Mouse (Mus musculus): ENCODE results near the gene Ube3b. TPM values are rescaled to one million over a fixed set of nuclear protein-coding genes. Genes with fewer than 3 reads are reported as not detected.

Ube3b gene
- polyA plus RNA-seq, 1 experiment: 43.0 TPM

GRCm38 (mm10) chr5:114434359-114434758, 54.0 kb downstream of the Ube3b start:
- no peak overlapping the region for H3K27ac ChIP-seq (ENCODE audit: insufficient read depth, low read length)
- H3K27me3 ChIP-seq (ENCODE audit: control insufficient read depth, insufficient read depth, low read length, poor library complexity, severe bottlenecking): no peaks in the 10 kb centered on the region
- H3K4me3 ChIP-seq (ENCODE audit: low read depth, low read length): no peak overlapping the region
- no peaks in the 10 kb centered on the region for H3K9me3 ChIP-seq (replicated peaks; ENCODE audit: control insufficient read depth, insufficient read depth, low read length, poor library complexity, severe bottlenecking)
- no peaks in the 10 kb centered on the region for H3K4me1 ChIP-seq (ENCODE audit: control insufficient read depth, insufficient read depth, low read length)
- no peaks in the 10 kb centered on the region for H3K36me3 ChIP-seq (ENCODE audit: control insufficient read depth, insufficient read depth, low read length, poor library complexity, severe bottlenecking)
- H3K9ac ChIP-seq (ENCODE audit: low read depth, poor library complexity, severe bottlenecking): no peak overlapping the region
- no peak for TF ChIP-seq POLR2A (IDR thresholded peaks at IDR 0.05; ENCODE audit: insufficient read depth, low read length)
- TF ChIP-seq EP300 (IDR thresholded peaks at IDR 0.05; ENCODE audit: insufficient read depth, low read depth, low read length): no peak
- TF ChIP-seq CTCF (IDR thresholded peaks at IDR 0.05; ENCODE audit: low read depth, low read length): no peak

- no peak for TF ChIP-seq EP300 (IDR thresholded peaks at IDR 0.05; ENCODE audit: insufficient read depth, low read depth, low read length)
- TF ChIP-seq POLR2A (IDR thresholded peaks at IDR 0.05; ENCODE audit: insufficient read depth, low read length): no peak
- TF ChIP-seq CTCF (IDR thresholded peaks at IDR 0.05; ENCODE audit: low read depth, low read length): no peak
- Histone ChIP-seq H3K36me3 (ENCODE audit: control insufficient read depth, insufficient read depth, low read length, poor library complexity, severe bottlenecking) (no peaks in the 10 kb centered on the region), H3K27me3 (ENCODE audit: control insufficient read depth, insufficient read depth, low read length, poor library complexity, severe bottlenecking) (no peaks in the 10 kb centered on the region), H3K9ac (ENCODE audit: low read depth, poor library complexity, severe bottlenecking) (no peak overlapping the region), H3K27ac (ENCODE audit: insufficient read depth, low read length) (no peak overlapping the region), H3K4me3 (ENCODE audit: low read depth, low read length) (no peak overlapping the region), H3K4me1 (ENCODE audit: control insufficient read depth, insufficient read depth, low read length) (no peaks in the 10 kb centered on the region), H3K9me3 (replicated peaks; ENCODE audit: control insufficient read depth, insufficient read depth, low read length, poor library complexity, severe bottlenecking) (no peaks in the 10 kb centered on the region)
These were observed 55.2 kb downstream of the Ube3b start for GRCm38 (mm10) chr5:114435588-114435987.

DNA sequence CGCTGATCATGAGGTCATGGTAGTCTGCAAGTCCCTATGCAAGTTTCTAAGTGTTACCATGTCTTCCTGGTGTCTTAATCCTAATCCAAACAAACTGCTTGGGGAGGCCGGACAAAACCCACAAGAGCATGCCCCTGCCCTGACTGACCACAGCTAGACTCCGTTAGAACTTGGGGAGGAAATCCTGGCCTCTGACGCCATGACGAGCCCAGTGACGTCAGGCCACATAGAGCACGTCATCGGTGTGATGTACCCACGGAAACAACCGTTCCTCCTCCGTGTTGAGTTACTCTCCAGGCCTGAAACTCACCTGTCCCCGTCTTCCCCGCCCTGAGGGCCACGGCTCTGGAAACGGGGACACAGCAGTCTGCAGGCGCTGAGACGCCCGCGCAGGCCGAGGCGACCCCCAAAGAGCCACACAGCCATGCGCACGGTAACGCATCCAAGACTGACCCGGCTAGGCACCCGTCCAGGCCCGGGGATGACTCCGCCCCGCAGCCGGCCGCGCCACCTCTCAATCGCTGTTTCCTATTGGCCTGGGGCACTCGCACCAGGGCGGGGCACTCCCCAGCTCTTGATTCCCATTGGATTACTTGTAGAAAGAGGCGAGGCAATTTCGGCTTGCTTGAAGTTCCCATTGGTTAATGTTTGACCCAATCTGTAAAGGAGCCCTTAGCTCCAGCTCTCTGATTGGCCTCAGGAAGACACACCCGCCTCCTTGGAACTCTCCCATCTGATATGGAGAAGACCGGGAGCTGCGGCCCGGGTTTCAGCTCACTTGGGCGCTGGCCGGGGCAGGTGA, 63.4 kb downstream of the Ube3b start, which contains the start of the genes Mmab and Mvk:
Gene Mmab (minus strand): TSS at position 495 of the 802 bp plus-strand sequence.
Gene Mvk (plus strand): TSS at position 704 of the 802 bp plus-strand sequence.
- H3K9ac ChIP-seq (ENCODE audit: low read depth, poor library complexity, severe bottlenecking): peak within 1 kb of the TSS; percentile 90
- H3K36me3 ChIP-seq (ENCODE audit: control insufficient read depth, insufficient read depth, low read length, poor library complexity, severe bottlenecking): no peaks in the 10 kb centered on the region
- H3K9me3 ChIP-seq (replicated peaks; ENCODE audit: control insufficient read depth, insufficient read depth, low read length, poor library complexity, severe bottlenecking): no peaks in the 10 kb centered on the region
- peak within 1 kb of the TSS; percentile 10; the same call in 1 of the 2 replicates for H3K27ac ChIP-seq (ENCODE audit: insufficient read depth, low read length)
- H3K4me3 ChIP-seq (ENCODE audit: low read depth, low read length): peak within 1 kb of the TSS; percentile 81
- TF ChIP-seq POLR2A (IDR thresholded peaks at IDR 0.05; ENCODE audit: insufficient read depth, low read length) (no peak), EP300 (IDR thresholded peaks at IDR 0.05; ENCODE audit: insufficient read depth, low read depth, low read length) (no peak; the same call in 1 of the 2 replicates), CTCF (IDR thresholded peaks at IDR 0.05; ENCODE audit: low read depth, low read length) (no peak)
- H3K4me1 ChIP-seq (ENCODE audit: control insufficient read depth, insufficient read depth, low read length): no peaks in the 10 kb centered on the region
- no peaks in the 10 kb centered on the region for H3K27me3 ChIP-seq (ENCODE audit: control insufficient read depth, insufficient read depth, low read length, poor library complexity, severe bottlenecking)

- no peaks in the 10 kb centered on the region for H3K9me3 ChIP-seq (replicated peaks; ENCODE audit: control insufficient read depth, insufficient read depth, low read length, poor library complexity, severe bottlenecking)
- H3K4me1 ChIP-seq (ENCODE audit: control insufficient read depth, insufficient read depth, low read length): no peaks in the 10 kb centered on the region
- no peaks in the 10 kb centered on the region for H3K27me3 ChIP-seq (ENCODE audit: control insufficient read depth, insufficient read depth, low read length, poor library complexity, severe bottlenecking)
- no peak overlapping the region for H3K27ac ChIP-seq (ENCODE audit: insufficient read depth, low read length)
- no peaks in the 10 kb centered on the region for H3K36me3 ChIP-seq (ENCODE audit: control insufficient read depth, insufficient read depth, low read length, poor library complexity, severe bottlenecking)
- TF ChIP-seq CTCF (IDR thresholded peaks at IDR 0.05; ENCODE audit: low read depth, low read length): no peak
- TF ChIP-seq EP300 (IDR thresholded peaks at IDR 0.05; ENCODE audit: insufficient read depth, low read depth, low read length): no peak
- no peak for TF ChIP-seq POLR2A (IDR thresholded peaks at IDR 0.05; ENCODE audit: insufficient read depth, low read length)
- peak overlapping the region; percentile 90 for H3K9ac ChIP-seq (ENCODE audit: low read depth, poor library complexity, severe bottlenecking)
- H3K4me3 ChIP-seq (ENCODE audit: low read depth, low read length): peak overlapping the region; percentile 67
These were observed 63.9 kb downstream of the Ube3b start for GRCm38 (mm10) chr5:114444368-114444692.

GRCm38 (mm10) chr5:114449011-114449410, 68.6 kb downstream of the Ube3b start:
- no peak overlapping the region for H3K27ac ChIP-seq (ENCODE audit: insufficient read depth, low read length)
- no peaks in the 10 kb centered on the region for H3K9me3 ChIP-seq (replicated peaks; ENCODE audit: control insufficient read depth, insufficient read depth, low read length, poor library complexity, severe bottlenecking)
- H3K36me3 ChIP-seq (ENCODE audit: control insufficient read depth, insufficient read depth, low read length, poor library complexity, severe bottlenecking): no peaks in the 10 kb centered on the region
- H3K4me3 ChIP-seq (ENCODE audit: low read depth, low read length): no peak overlapping the region
- no peaks in the 10 kb centered on the region for H3K4me1 ChIP-seq (ENCODE audit: control insufficient read depth, insufficient read depth, low read length)
- H3K27me3 ChIP-seq (ENCODE audit: control insufficient read depth, insufficient read depth, low read length, poor library complexity, severe bottlenecking): no peaks in the 10 kb centered on the region
- H3K9ac ChIP-seq (ENCODE audit: low read depth, poor library complexity, severe bottlenecking): no peak overlapping the region
- TF ChIP-seq CTCF (IDR thresholded peaks at IDR 0.05; ENCODE audit: low read depth, low read length) (no peak), POLR2A (IDR thresholded peaks at IDR 0.05; ENCODE audit: insufficient read depth, low read length) (no peak), EP300 (IDR thresholded peaks at IDR 0.05; ENCODE audit: insufficient read depth, low read depth, low read length) (no peak)

- no peak for TF ChIP-seq POLR2A (IDR thresholded peaks at IDR 0.05; ENCODE audit: insufficient read depth, low read length)
- no peak for TF ChIP-seq CTCF (IDR thresholded peaks at IDR 0.05; ENCODE audit: low read depth, low read length)
- TF ChIP-seq EP300 (IDR thresholded peaks at IDR 0.05; ENCODE audit: insufficient read depth, low read depth, low read length): no peak
- no peaks in the 10 kb centered on the region for H3K9me3 ChIP-seq (replicated peaks; ENCODE audit: control insufficient read depth, insufficient read depth, low read length, poor library complexity, severe bottlenecking)
- H3K27me3 ChIP-seq (ENCODE audit: control insufficient read depth, insufficient read depth, low read length, poor library complexity, severe bottlenecking): no peaks in the 10 kb centered on the region
- H3K27ac ChIP-seq (ENCODE audit: insufficient read depth, low read length): no peak overlapping the region
- H3K36me3 ChIP-seq (ENCODE audit: control insufficient read depth, insufficient read depth, low read length, poor library complexity, severe bottlenecking): no peaks in the 10 kb centered on the region
- H3K4me1 ChIP-seq (ENCODE audit: control insufficient read depth, insufficient read depth, low read length): no peaks in the 10 kb centered on the region
- no peak overlapping the region for H3K9ac ChIP-seq (ENCODE audit: low read depth, poor library complexity, severe bottlenecking)
- H3K4me3 ChIP-seq (ENCODE audit: low read depth, low read length): no peak overlapping the region
These were observed 75.9 kb downstream of the Ube3b start for GRCm38 (mm10) chr5:114456287-114456686.
